Mouse (Mus musculus): ENCODE data around the gene Cadm4. TPM values are rescaled to one million over a fixed set of nuclear protein-coding genes. Genes with fewer than 3 reads are reported as not detected.
"Not testable (repeated sequence)": the region's sequence is repeated elsewhere in the genome, so short reads cannot be mapped to it uniquely, and the experiment has no call there.

The Cadm4 gene
- total RNA-seq, 4 experiments from 2014 or later = 3.1 to 4.7 (median 4.1) TPM

DNA sequence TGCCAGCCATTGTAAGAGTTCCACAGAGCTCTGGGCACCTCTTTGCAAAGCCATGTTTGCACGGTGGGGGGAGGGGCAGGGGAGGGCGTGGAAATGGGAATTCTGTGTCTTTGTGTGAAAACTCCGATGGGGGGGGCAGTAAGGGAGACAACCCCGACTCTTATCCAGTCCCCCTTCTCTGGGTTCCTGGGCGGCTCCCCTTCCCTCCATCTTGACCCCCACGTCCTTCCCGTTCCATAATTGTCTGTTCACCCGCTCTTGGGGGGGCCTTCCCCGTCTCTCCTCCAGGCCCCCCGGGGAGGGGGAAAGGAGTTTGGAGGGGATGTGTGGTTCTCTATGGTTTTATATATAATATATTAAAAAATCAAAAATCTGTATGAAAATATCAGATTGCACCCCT, 22.2 kb downstream of the Cadm4 start:
- DNase-seq = no peak

DNA sequence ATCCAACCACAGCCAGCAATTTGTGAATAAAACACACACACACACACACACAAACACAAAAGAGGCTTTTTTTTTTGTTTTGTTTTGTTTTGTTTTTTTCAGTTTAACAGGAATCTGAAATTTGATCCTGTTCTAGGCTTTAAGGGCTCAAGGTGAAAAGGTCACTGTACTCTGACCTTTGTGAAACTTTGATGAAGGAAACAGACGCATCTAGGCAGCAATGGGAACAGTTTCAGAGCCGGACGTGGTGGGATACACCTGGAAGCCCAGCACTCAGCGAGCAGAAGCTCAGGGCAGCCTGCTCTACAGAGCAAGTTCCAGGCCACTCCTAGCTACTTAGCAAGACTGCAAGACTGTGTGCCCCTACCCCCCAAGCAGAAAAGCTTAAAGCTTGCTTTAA, 23.0 kb downstream of the Cadm4 start:
- DNase-seq = no peak

DNA sequence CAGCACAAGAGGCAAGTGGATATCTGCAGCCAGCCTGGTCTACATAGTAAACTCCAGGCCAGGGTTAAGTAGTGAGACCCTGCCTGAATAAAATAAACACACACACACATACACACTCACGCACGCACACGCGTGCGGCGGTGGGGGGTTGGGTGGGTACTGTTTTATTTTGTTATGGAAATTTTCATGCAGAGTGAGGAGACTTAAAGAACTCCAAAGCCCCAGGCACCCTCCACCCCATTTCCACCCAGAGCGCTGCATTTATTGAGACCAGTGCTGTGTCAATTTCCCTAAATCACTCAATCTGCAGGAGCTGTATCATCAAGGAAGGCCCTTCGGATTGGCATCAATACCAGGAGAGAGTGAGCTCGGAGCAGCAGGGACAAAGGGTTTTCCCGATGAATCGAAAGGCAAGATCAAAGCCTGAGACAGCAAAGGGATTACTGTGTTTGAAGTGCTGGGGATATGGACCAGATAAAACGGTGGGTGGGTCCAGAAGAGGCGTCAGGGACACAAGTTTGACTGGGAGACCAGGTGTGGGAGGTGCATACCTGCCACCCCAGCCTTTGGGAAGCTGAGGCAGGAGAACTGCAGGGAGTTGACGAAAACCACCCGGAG, 23.7 kb downstream of the Cadm4 start:
- DNase-seq = no peak

DNA sequence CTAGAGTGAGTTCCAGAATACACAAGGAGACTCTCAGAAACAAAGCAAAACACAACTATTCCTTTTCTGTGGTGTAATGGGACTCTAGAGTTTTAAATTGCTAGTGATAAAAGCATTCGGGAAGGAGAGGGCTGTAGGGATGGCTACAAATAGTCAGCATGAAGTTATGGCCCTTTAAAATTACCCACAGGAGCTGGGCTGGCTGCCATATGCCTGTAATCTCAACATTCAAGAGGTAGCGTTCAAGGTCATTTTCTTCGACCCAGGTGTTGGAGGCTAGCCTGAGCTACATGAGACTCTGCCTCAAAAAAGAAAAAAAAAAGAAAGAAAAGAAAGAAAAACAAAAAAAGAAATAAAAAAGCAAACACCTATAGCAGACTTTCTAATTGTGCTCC, 24.2 kb downstream of the Cadm4 start:
- DNase-seq = no peak

DNA sequence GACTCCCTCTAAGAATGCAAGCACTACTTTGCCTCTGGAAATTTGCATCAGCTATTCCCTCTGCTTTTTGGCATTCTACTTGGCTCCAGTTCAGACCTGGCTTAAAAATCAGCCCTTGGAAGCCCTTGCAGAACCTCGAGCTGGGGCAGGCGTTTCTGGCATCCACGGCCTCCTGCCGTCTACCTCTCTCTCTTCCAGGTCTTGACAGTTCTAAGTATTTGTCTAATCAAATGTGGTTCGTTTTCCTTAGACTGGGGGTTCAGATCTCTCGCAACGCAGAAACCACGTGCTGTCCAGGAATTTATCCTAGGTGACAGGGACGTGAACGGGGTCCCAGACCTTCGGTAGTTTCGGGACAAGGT, 24.6 kb downstream of the Cadm4 start:
- DNase-seq = no peak

DNA sequence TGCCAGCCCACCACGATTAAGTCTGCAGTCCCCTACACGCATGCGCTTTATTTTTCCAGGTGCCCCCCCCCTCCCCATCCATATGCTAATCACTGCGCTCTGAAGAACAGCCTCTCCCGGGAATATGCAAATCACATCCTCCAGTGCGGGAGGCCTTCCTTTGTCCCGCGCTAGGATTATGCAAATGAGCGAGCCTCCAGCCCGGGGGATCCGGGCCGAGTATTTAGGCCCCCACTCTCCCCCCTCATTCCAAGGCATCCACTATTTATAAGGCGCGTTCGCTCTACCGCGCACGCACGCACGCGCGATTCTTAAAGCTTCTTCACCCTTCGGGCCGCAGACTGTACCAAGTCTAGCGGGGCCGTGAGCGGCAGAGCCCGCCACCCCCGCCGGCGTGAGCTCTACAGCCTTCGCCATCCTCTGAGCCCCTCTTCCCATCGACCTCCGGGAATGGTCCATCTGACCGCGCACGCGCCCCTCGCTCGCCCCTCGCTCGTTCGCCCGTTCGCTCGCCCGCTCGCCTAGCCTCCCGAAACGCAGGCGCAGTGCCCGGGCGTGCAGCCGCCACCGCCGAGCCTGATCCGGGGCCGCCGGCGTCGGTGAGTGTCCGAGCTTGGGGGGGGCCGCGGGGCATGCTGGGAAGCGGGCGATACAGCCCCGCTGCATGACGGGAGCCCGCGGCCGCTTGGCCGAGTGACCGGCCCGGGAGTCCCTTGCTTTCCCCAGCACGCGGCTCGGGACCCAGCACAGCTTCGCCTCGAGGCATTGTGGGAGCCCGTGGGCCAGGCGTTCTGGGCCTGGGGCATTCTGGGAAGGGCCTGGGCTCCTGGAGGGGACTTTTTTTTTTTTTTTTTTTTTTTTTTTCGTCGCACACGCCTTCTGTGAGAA, 25.3 kb downstream of the Cadm4 start, which contains the start of gene Zfp428:
Gene Zfp428 (plus strand): TSS at position 169 of the 888 bp plus-strand sequence.
- peak; percentile 67 for DNase-seq

DNA sequence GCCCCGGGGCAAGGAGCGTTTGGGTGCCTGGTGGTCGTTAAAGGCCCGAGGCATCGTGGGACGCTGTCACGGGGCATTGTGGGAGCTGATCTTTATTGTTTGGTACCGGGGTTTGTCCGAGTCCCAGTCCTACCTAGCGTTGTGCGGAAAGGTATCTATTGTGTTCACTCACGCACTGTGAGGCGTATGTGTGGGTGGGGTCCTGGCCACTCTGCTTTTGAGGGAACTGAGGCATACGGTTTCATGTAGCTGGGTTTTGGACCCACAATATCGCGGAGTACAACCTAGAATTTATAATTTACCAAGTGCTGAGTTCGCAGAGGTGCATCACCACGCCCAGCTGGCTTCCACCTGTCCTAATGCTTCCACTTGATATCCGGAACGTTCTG, 25.9 kb downstream of the Cadm4 start:
- no peak for DNase-seq

DNA sequence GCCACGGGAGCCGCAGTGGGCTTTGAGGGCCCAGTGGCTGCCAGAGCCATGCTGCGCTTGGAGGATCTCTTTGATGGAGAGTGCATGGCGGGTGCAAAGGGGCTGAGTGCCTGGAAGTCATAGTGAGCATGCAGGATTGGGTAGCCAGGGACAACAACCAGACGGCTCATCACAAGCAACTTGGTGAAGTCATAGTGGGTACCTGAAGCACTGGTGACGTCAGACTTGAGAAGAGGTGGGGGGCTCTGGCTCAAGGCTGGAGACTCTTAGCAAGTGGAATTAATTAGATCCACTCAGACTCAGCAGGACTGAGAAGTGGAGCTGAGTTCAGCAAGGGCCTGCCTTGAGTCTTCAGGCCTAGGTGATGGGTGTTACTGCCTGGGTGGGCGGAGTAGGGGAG, 30.5 kb downstream of the Cadm4 start, which contains the start of gene AC161166.1:
Gene AC161166.1 (minus strand): TSS at position 101 of the 400 bp plus-strand sequence.
- DNase-seq = no peak

DNA sequence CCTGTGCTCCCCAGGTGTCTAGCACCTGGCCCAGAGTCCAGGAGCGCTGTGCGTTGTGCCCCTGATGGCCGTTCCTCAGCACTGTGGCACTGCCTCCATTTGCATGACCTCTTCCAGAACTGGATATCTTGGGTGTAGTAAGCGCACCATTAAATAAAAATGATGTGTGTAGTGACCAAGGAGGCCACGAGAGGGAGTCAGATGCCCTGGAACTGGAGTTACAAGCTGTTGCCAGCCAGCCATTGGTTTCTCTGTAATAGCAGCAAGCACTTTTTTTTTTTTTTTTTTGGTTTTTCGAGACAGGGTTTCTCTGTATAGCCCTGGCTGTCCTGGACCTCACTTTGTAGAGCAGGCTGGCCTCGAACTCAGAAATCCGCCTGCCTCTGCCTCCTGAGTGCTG, 34.5 kb downstream of the Cadm4 start:
- not testable (repeated sequence) for DNase-seq

DNA sequence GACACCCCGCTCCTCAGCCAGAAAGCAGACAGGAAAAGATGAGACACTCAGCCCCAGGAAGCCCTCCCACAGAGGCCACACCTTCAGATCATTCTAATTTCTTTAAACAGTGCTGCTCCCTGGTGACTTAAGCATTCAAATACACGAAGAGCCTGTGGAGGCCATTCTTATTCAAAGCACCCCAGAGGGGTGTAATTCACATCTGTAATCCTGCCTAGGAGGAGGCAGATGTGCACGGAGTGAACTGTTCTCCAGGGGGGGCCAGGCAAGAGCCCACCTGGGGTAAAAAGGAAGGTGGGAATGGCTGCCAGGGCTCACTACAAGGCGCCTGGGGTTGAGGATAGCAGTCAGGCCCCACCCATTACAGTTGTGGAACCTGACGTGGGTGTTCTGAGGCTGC, 35.3 kb downstream of the Cadm4 start:
- no peak for DNase-seq

DNA sequence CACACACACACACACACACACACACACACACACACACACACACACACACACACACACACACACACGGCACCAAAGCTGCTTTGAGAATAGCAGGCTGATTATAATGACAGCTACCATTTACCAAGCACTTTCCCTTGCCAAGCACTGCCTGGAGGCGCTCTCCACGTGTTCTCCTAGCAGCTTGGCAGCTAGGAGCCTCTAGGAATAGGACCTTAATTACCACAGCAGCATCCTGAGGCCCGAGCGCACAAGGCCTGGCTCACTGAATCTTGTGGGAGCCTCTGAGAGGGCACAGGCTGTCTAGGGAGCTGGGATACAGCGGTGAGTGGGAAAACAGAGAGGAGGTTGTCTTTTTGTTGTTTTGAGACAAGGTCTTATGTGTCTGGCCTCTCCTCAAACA, 35.8 kb downstream of the Cadm4 start:
- no peak for DNase-seq

DNA sequence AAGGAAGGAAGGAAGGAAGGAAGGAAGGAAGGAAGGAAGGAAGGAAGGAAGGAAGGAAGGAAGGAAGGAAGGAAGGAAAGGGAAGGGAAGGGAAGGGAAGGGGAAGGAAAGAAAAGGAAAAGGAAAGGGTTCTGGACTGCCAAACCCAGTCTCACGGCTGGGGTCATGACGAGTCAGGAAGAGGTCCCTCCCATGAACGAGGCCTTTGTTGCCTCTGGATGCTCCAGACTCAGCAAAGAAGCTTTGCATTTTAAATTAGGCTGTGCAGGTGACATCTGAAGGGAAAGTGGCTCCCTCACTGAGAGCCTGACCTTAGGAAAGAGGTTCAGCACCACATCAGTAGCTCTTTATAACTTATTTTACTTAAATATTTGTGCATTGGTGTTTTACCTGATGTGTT, 37.3 kb downstream of the Cadm4 start:
- no peak for DNase-seq

DNA sequence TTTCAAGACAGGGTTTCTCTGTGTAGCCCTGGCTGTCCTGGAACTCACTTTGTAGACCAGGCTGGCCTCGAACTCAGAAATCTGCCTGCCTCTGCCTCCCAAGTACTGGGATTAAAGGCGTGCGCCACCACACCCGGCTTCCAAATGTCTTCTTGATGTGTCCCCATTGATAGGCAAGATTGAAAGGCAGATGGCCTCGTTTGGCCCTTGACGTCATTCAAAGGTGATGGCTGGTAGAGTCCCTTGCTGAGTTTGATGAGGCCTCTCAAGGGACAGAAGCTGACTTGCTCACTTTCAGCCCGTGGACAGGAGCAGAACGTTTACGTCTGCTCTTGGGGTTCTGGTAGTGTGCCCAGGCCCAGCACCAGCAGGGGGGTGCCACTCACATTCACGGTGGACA, 38.2 kb downstream of the Cadm4 start:
- not testable (repeated sequence) for DNase-seq

DNA sequence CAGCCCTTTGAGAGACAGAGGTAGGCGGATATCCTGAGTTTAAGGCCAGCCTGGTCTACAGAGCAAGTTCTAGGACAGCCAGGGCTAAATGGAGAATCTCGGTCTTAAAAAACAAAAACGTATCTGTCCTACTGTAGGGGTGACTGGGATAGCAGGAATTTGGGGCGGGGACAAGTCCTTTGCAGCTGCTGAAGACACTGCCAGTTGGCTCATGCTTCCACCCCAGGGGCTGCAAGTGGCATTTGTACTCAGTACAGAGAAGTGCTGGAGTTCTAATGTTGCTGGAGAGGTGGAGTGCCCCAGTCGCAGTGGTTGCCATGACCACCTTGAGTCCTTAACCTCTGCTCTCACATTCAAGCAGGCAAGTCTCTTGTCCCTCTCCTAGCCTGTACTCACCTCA, 41.0 kb downstream of the Cadm4 start:
- no peak for DNase-seq

DNA sequence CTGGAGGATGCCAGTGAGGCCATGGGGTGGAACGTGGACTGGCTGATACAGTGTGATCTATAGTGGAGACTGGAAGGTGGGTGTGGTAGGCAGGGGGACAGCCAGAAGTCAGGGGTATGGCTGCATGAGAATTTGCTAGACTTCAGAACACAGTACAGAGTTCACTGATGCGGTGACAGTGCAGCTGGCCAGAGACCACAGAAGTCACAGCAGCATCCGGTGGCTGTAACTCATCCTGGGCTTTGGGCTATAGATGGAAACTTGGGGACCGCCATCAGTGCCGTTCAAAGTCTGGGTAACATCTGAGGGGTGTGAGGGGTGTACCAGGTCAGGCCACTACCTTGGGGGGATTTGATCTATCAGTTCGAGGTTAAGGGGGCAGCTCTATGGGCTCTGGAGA, 41.9 kb downstream of the Cadm4 start:
- DNase-seq = no peak

DNA sequence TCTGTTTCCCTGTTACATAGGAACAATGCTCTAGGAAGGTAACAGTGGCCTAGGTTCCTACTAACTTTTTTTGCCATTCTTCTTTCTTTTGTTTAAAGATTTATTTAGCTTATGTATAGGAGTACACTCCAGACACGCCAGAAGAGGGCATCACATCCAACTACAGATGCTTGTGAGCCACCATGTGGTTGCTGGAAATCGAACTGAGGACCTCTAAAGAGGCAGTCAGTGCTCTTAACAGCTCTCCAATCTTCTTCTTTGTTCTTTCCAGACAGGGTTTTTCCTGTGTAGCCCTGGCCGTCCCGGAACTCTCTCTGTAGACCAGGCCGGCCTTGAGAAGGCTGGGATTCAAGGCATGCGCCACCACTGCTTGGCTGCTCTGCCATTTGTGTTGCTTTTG, 43.2 kb downstream of the Cadm4 start:
- DNase-seq = no peak

DNA sequence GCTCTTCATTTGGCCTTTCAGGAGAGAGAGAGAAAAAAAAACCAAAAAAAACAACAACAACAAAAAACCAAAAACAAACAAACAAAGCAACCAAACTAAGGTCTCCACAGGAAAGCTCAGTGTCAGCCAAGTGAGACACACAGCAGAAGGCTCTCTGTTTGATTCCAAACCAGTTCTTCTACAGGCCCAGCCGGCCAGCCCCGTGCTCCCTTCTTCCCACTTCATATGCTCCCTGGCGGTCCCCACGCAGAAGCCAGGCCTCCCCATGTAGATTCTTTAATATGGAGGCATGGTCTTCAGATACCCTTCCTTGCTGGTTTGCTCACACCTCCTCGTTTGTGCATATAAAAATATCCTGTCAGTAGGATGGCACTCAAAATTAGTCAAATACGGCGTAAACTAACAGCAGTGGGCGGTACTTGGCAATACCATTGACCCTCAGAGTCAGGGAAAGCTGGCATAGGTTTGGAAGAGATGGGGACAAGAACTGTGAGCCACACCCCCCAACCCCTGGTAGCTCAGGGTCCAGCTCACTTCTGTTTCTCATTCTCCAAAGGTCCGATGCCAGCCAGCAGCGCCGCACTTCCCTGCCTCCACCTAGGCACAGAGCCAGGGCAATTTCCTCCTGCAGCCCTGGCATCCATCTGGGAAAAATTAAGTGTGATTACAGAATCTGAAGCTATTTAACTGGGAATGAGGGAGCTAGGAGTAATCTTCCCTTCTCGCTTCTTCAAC, 44.0 kb downstream of the Cadm4 start:
- no peak for DNase-seq

DNA sequence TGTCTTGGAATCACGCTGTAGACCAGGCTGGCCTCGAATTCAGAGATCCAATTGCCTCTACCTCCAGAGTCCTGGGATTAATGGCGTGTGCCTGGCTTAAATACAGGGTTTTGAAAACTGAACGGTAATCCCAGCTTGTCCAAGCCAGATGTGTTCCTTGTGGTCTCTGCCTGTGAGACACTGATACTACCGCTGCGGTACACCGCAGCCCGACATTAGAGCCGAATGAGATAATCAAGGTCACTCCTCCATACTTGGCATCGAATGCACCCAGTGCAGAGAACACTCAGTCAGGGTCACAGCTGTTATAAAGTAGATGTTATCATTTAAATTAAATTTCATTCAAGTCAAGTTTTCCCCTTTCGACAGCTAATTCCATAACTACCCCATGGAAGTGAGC, 47.0 kb downstream of the Cadm4 start:
- no peak for DNase-seq

DNA sequence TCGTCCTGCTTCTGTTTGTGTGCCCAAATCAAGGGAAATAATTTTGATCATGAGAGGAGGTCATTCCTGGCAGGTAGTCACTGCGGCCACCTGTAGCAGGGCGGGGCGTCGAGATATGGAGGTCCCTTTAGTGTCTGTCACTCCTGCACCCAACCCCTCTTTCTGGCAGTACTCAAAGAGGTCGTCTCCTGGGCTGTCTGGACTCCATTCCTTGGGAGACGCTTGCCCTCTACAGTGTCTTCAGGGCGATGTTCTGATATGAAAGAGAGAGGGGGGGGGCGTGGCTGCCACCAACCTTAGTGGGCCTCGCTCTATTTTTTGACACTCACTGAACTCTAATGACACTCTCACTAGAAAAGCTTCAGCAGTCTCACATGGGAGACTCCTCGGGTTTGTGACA, 47.8 kb downstream of the Cadm4 start:
- DNase-seq = no peak

DNA sequence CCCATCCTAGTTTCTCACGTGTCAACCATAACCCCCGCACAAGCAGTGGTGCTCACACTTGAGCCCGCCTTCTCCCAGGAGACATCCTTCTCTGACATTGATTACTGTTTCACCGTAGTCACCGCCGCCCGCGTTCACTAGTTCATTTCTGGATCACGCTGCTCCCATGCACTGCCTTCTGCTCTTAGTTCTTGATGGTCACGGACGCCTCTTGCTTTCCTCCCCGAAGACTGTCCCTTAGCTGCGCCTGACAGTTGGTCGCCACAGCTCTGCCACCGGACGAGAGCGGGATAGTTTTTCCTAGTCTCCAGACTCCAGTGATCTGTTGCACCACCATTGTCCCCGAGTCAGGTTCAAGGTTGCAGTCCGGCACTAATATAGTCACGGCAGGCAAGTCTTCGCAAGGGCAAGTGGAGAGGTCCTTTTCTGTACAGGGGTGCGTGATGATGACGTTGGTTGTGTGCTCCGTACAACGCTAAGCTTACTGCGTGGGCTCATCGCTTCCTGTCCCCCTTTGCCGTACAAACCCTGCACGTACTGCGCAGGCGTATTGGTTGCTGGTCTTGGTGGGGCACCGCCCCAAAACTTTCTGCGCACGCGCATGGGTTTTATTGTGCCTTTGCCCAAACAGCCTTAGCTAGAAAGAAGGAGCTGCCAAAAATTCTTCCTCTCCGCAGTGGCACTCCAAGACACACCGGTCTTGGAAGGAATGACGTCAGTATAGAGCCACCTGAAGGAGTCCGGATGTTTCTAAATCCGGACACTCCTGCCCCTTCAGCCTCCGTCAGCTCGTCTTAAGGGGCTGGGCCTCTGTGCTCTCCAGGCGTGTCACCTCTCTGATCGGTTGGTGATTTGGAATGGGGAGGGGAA, 48.5 kb downstream of the Cadm4 start, which contains the start of gene Irgq:
Gene Irgq (plus strand): TSS at position 628 of the 870 bp plus-strand sequence.
- DNase-seq = peak; percentile 99

DNA sequence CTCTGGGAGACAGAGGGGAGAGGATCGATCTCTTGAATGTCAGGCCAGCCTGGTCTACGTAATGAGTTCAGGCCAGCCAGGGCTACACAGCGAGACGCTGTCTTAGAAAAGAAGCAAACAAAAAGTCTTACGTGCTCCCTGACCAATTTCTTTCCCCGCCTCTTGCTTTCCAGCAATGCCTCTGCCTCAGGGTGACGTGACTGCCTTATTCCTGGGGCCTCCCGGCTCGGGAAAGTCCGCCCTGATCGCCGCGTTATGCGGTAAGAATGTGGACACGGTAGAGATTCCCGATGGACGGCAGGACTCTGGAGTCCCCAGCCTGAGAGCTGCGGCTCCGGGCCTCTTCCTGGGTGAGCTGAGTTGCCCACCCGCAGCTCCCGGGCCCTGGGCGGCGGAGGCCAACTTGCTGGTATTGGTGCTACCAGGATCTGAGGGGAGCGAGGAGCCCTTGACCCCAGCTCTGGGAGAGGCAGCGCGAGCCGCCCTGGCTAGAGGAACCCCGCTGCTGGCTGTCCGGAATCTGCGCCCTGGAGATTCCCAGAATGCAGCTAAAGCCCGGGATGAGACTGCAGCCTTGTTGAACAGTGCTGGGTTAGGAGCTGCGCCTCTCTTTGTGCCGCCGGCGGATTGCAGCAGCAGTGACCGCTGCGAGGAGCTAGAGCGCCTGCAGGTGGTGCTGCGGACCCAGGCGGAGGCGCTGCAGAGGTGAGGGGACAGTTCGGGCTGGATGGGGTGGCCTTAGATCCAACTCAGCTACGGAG, 49.6 kb downstream of the Cadm4 start:
- peak; percentile 69 for DNase-seq
